Mouse (Mus musculus): ENCODE results near the gene Hipk2. TPM values are rescaled to one million over a fixed set of nuclear protein-coding genes. Genes with fewer than 3 reads are reported as not detected.

The Hipk2 gene
- polyA plus RNA-seq, 1 experiment from 2014 or later, result 32.8 TPM

DNA sequence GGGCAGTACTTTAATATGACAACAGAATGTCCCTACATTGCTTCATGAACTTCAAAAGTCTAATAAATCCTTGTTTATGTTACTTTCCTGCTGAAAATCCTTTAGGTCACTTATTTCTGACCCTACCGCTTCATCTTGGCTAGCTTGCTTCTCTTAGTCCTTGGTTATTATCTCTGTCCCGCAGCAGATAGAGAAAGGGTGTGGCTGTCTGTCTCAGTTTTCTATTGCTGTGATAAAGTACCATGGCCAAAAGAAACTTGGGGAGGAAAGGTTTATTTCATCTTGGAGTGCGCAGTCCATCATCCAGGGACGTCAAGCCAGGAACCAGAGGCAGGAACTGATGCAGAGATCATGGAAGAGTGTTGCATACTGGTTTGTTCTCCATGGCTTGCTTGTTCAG, 40.6 kb upstream of the Hipk2 start:
- 91% methylated on average over 4 of the region's 4 CpGs for WGBS

DNA sequence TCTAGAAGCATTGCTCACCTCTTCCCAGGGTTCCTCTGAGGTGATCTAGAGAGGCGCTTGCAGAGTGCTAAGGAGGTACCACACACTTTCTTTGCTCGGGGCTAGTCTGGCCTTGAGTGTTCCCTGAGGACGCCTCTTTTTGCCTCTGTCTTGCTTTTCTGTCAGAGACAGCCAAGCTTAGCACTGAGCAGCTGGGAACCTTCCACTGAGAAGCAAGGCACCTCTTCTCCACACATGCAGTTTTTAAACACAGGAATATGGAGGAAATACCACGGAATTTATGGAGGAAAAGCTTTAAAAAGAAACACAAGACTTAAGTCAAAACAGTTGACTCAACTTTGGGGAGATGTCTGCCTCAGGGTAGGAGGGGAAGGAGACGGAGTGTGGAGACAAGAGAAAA, 39.8 kb upstream of the Hipk2 start:
- ATAC-seq (ENCODE audit: low read depth), result no peak
- H3K27ac ChIP-seq (replicated peaks), result no peak overlapping the region
- no peaks in the 10 kb centered on the region for H3K27me3 ChIP-seq
- no peak overlapping the region for H3K4me2 ChIP-seq
- H3K36me3 ChIP-seq, result no peaks in the 10 kb centered on the region
- H3K9me3 ChIP-seq, result no peaks in the 10 kb centered on the region
- H3K9ac ChIP-seq, result no peak overlapping the region
- WGBS, result 60% methylated on average over 5 of the region's 5 CpGs
- peaks cover 8% of the 10 kb centered on the region; the same call in 1 of the 2 replicates for H3K4me1 ChIP-seq (replicated peaks)
- H3K4me3 ChIP-seq, result no peak overlapping the region

More for the DNA sequence above, 40.6 kb upstream of the Hipk2 start:
- ATAC-seq (ENCODE audit: low read depth), result no peak
- no peak overlapping the region for H3K4me2 ChIP-seq
- no peaks in the 10 kb centered on the region for H3K9me3 ChIP-seq
- H3K27me3 ChIP-seq, result no peaks in the 10 kb centered on the region
- H3K4me3 ChIP-seq, result no peak overlapping the region
- peaks cover 8% of the 10 kb centered on the region; the same call in 1 of the 2 replicates for H3K4me1 ChIP-seq (replicated peaks)
- no peak overlapping the region for H3K9ac ChIP-seq
- no peak overlapping the region for H3K27ac ChIP-seq (replicated peaks)
- no peaks in the 10 kb centered on the region for H3K36me3 ChIP-seq

GRCm38 (mm10) chr6:38914181-38914580, 38.2 kb upstream of the Hipk2 start:
- no peak overlapping the region for H3K9ac ChIP-seq
- ATAC-seq (ENCODE audit: low read depth), result no peak
- no peak overlapping the region for H3K4me3 ChIP-seq
- no peak overlapping the region for H3K4me2 ChIP-seq
- no peaks in the 10 kb centered on the region for H3K27me3 ChIP-seq
- H3K27ac ChIP-seq (replicated peaks), result no peak overlapping the region
- H3K36me3 ChIP-seq, result no peaks in the 10 kb centered on the region
- WGBS, result 80% methylated on average over 10 of the region's 10 CpGs
- peaks cover 8% of the 10 kb centered on the region; the same call in 1 of the 2 replicates for H3K4me1 ChIP-seq (replicated peaks)
- H3K9me3 ChIP-seq, result no peaks in the 10 kb centered on the region

DNA sequence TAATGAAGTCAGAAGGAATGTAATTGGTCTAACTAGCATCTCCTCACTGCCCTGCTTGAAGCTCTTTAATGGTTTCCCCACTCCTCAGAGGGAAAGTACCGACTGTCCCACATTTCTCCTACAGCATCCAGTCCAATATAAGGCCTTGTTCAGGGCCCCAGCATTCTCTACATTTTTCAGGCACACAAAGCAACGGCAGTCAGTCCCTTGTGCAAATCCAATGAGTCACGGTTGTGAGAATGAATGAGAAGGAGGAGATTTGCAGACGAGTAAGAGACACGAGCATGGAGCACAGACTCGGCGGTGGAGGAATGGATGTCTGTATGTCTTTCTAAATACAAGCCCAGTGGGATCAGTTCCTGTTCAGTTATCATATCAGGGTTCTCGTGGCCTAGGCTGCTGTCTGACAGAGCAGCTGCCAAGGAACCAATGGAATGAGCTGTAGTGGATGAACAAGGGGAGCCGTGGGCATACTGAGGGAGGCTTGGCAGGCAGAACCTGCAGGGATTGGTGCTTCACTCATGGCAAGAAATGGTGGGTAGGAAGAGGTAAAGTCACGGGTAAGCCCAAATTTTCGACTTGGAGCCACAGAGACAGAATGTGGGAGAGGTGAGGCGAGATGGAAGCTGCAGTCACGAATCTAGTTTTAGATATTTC, 37.5 kb upstream of the Hipk2 start:
- 52% methylated on average over 13 of the region's 13 CpGs for WGBS
- ATAC-seq (ENCODE audit: low read depth), result no peak
- H3K4me3 ChIP-seq, result no peak overlapping the region
- peaks cover 8% of the 10 kb centered on the region; the same call in 1 of the 2 replicates for H3K4me1 ChIP-seq (replicated peaks)
- H3K27me3 ChIP-seq, result no peaks in the 10 kb centered on the region
- no peaks in the 10 kb centered on the region for H3K36me3 ChIP-seq
- H3K27ac ChIP-seq (replicated peaks), result no peak overlapping the region
- no peaks in the 10 kb centered on the region for H3K9me3 ChIP-seq
- H3K9ac ChIP-seq, result no peak overlapping the region
- no peak overlapping the region for H3K4me2 ChIP-seq

- no peaks in the 10 kb centered on the region for H3K27me3 ChIP-seq
- no peaks in the 10 kb centered on the region for H3K36me3 ChIP-seq
- no peaks in the 10 kb centered on the region for H3K9me3 ChIP-seq
- H3K9ac ChIP-seq, result no peak overlapping the region
- no peak for ATAC-seq (ENCODE audit: low read depth)
- WGBS, result 75% methylated on average over 9 of the region's 9 CpGs
- H3K27ac ChIP-seq (replicated peaks), result no peak overlapping the region
- no peak overlapping the region for H3K4me2 ChIP-seq
- H3K4me1 ChIP-seq (replicated peaks), result peaks cover 8% of the 10 kb centered on the region; the same call in 1 of the 2 replicates
- no peak overlapping the region for H3K4me3 ChIP-seq
Measured at GRCm38 (mm10) chr6:38912845-38913244, 36.9 kb upstream of the Hipk2 start.

DNA sequence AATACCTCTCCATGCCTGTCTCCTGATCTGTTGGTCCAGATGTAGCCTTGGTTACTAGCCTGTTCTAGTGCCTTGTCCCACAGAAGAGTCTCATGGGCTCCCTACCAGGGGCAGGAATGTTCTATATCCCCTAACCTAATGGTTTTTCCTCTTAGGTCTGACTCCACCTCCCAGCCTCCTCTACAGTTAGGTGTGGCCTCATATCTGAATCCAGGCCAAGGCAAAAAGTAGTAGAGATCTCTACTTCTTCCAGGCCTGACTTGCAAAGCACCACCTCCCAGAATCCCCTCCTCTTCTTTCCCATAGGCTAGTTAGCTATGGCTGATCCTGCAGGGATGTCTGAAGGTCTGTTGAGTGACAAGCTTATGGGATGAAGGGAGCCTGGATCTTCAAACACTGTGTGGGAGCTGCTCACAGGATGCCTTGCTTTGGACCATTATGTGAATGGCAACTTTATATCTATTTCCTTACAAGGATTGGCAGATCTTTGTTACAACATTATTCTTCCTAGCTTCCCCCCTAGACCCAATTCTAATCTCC, 36.2 kb upstream of the Hipk2 start:
- Histone ChIP-seq H3K9ac (no peak overlapping the region), H3K27ac (replicated peaks) (no peak overlapping the region), H3K4me3 (no peak overlapping the region), H3K36me3 (no peaks in the 10 kb centered on the region), H3K27me3 (no peaks in the 10 kb centered on the region), H3K4me2 (no peak overlapping the region), H3K9me3 (no peaks in the 10 kb centered on the region), H3K4me1 (replicated peaks) (peaks cover 8% of the 10 kb centered on the region; the same call in 1 of the 2 replicates)
- no peak; the same call in 1 of the 2 replicates for ATAC-seq (ENCODE audit: low read depth)

DNA sequence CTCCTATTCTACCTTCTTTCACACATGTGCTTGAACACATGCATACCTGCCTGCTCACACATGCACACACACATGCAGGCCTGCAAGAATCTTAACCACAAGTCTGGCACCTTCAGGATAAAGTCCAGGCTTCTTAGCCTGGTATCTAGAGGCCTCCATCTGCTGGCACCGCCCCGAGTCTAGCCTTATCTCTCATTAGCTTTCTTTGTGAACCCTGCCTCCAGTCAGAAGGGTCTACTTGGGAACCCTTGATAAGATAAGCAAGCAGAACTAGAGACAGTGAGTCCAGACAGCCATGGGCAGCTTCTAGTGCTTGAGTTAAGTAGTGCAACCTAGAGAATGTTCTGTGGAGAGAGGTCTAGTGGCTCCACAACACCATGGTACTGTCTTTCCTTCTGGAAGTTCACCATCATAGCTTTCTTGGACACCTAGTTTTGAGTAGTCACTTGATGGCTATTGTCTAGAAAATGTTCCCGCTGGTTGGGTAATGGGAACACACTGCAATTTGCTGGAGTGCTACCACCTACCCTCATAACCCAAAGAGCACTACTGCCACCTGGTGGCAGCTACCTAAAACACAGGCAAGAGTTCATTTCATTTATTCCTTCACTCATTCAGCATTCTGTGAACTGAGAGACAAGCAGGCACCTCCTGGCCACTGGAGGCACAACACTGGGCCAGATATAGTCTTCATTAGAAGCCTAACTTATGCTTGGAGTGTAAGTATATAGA, 35.0 kb upstream of the Hipk2 start:
- Histone ChIP-seq H3K4me1 (replicated peaks) (peaks cover 8% of the 10 kb centered on the region; the same call in 1 of the 2 replicates), H3K27me3 (no peaks in the 10 kb centered on the region), H3K36me3 (no peaks in the 10 kb centered on the region), H3K27ac (replicated peaks) (no peak overlapping the region), H3K9me3 (no peaks in the 10 kb centered on the region), H3K9ac (no peak overlapping the region), H3K4me2 (no peak overlapping the region), H3K4me3 (no peak overlapping the region)
- no peak for ATAC-seq (ENCODE audit: low read depth)
- WGBS, result 66% methylated on average over 3 of the region's 3 CpGs

GRCm38 (mm10) chr6:38908401-38908800, 32.4 kb upstream of the Hipk2 start:
- Histone ChIP-seq H3K36me3 (no peaks in the 10 kb centered on the region), H3K27ac (replicated peaks) (no peak overlapping the region), H3K4me1 (replicated peaks) (peaks cover 5% of the 10 kb centered on the region; the same call in 1 of the 2 replicates), H3K4me3 (no peak overlapping the region), H3K9me3 (no peaks in the 10 kb centered on the region), H3K27me3 (no peaks in the 10 kb centered on the region), H3K4me2 (no peak overlapping the region), H3K9ac (no peak overlapping the region)
- 83% methylated on average over 6 of the region's 6 CpGs for WGBS
- no peak for ATAC-seq (ENCODE audit: low read depth)

- Histone ChIP-seq H3K9me3 (no peaks in the 10 kb centered on the region), H3K4me3 (no peak overlapping the region), H3K27me3 (no peaks in the 10 kb centered on the region), H3K9ac (no peak overlapping the region), H3K4me1 (replicated peaks) (no peaks in the 10 kb centered on the region), H3K27ac (replicated peaks) (no peak overlapping the region), H3K4me2 (no peak overlapping the region), H3K36me3 (no peaks in the 10 kb centered on the region)
- 70% methylated on average over 6 of the region's 6 CpGs for WGBS
- ATAC-seq (ENCODE audit: low read depth), result no peak
Measured at GRCm38 (mm10) chr6:38906005-38906404, 30.0 kb upstream of the Hipk2 start.

DNA sequence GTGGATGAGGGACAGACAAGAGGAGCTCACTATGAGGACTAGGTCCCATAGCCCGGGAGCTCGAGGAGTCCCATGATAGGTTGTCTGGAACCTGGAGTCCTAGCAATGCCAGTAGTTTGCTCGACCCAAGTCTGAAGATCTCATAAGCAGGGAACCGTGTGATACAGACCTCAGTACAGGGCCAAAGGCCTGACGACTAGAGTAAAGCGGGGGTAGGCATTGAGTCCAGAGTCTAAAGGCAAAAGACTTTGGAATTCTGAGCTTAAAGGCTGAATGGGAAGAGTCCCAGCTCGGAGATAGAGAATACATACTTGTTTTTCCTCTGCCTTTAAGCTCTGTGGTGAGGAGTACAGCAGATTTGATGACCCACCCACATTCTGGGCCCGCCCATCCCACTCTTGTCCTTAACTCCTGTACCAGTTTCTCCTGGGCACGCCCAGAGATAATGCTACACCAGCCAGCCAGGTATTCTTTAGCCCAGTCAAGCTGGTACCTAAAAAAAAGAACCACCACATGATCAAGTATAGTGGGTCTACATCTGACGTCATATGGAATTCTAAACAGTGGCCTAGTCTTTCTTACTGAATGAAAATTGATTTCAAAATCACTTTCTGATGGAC, 27.0 kb upstream of the Hipk2 start:
- no peak overlapping the region for H3K4me3 ChIP-seq
- H3K36me3 ChIP-seq, result no peaks in the 10 kb centered on the region
- H3K4me1 ChIP-seq (replicated peaks), result no peaks in the 10 kb centered on the region
- ATAC-seq (ENCODE audit: low read depth), result no peak
- H3K9ac ChIP-seq, result no peak overlapping the region
- WGBS, result 95% methylated on average over 10 of the region's 10 CpGs
- H3K4me2 ChIP-seq, result no peak overlapping the region
- H3K9me3 ChIP-seq, result no peaks in the 10 kb centered on the region
- H3K27ac ChIP-seq (replicated peaks), result no peak overlapping the region
- no peaks in the 10 kb centered on the region for H3K27me3 ChIP-seq

DNA sequence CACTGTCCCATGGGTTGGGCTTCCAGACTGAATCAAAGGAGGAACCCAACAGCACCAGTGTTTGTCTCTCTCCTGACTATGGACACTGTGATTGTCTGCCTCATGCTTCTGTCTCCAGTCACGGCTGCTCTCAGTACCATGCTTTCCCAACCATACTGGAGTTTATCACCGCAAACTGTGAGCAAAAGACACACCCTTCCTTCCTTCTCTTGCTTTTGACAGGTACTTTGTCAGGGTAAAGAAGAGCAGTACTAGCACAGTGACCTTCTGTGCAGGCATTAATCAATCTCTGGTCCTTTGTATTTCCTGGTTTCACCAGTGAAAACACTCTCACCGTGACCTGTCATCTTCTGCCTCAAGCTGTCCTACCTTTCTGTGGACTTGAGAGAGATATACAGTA, 25.7 kb upstream of the Hipk2 start:
- H3K4me3 ChIP-seq, result no peak overlapping the region
- ATAC-seq (ENCODE audit: low read depth), result no peak
- no peaks in the 10 kb centered on the region for H3K9me3 ChIP-seq
- no peak overlapping the region for H3K4me2 ChIP-seq
- H3K9ac ChIP-seq, result no peak overlapping the region
- H3K36me3 ChIP-seq, result no peaks in the 10 kb centered on the region
- no peak overlapping the region for H3K27ac ChIP-seq (replicated peaks)
- H3K4me1 ChIP-seq (replicated peaks), result peaks cover 9% of the 10 kb centered on the region
- 75% methylated on average over 3 of the region's 3 CpGs for WGBS
- H3K27me3 ChIP-seq, result no peaks in the 10 kb centered on the region

GRCm38 (mm10) chr6:38901152-38901551, 25.2 kb upstream of the Hipk2 start:
- Histone ChIP-seq H3K9me3 (no peaks in the 10 kb centered on the region), H3K27me3 (no peaks in the 10 kb centered on the region), H3K4me1 (replicated peaks) (peaks cover 10% of the 10 kb centered on the region), H3K4me2 (no peak overlapping the region), H3K36me3 (no peaks in the 10 kb centered on the region), H3K27ac (replicated peaks) (no peak overlapping the region), H3K4me3 (no peak overlapping the region), H3K9ac (no peak overlapping the region)
- 89% methylated on average over 4 of the region's 4 CpGs for WGBS
- ATAC-seq (ENCODE audit: low read depth), result no peak
